Mouse (Mus musculus) stomach, postnatal 0 days (tissue): ENCODE measurements around the gene Pkm.

Experiments
- CTCF ChIP-seq: IDR thresholded peaks from 2 replicates; pipeline ENCODE4 v1.5.1; 2016; ENCODE audit warnings: antibody characterized with exemption, low read depth, mild to moderate bottlenecking, moderate library complexity
- EP300 ChIP-seq: optimal IDR thresholded peaks from 2 replicates; pipeline ENCODE3; 2016; ENCODE audit warnings: antibody characterized with exemption

GRCm38 (mm10) chr9:59649911-59650310 lies 6.3 kb upstream of the Pkm start:
- TF ChIP-seq CTCF: no peak
- TF ChIP-seq EP300: no peak
